20 mouse cellular contexts compared by ENCODE assay signal in the genomic region with DNA sequence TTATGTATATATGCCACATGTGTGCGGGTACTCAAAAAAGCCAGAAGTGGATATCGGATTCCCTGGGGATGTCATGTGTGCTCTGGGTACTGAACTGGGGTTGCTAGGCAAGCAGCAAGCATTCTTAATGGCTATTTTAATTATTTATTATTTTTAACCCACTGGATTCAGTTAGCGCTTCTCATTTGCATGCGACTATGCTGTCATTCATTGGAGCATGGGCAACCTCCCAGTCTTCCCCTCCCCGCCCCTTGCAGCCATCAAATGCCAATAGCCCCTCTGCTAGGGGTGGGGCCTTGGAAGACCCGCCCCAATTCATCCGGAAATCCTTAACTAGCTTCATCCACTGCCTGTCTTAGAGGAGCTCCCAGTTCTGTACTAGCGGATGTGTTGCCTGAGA. TPM values are rescaled to one million over a fixed set of nuclear protein-coding genes. Genes with fewer than 3 reads are reported as not detected.
DNase-seq lines count a peak whose midpoint lies in the region; ATAC-seq and TF ChIP-seq lines count a peak whose summit lies in the region.
"Had no signal": no experiment of that assay in that cellular context is flagged by ENCODE, and none has a peak within 500 bp of the region (broad histone marks: within the 10 kb centered on the region; RNA-seq: fewer than 3 reads in every experiment).

No protein-coding gene starts in this region.

- no peaks in the 10 kb centered on the region for H3K27me3 ChIP-seq in forebrain, embryonic 14.5 days (replicated peaks; ENCODE audit: control insufficient read depth, insufficient read depth, low read length)
- no peaks in the 10 kb centered on the region for H3K27me3 ChIP-seq in forebrain, embryonic 11.5 days (ENCODE audit: control insufficient read depth, insufficient read depth, low read length)
- no peaks in the 10 kb centered on the region for H3K27me3 ChIP-seq in hindbrain, embryonic 16.5 days (replicated peaks; ENCODE audit: control insufficient read depth, insufficient read depth, low read length)
- no peaks in the 10 kb centered on the region for H3K27me3 ChIP-seq in midbrain, postnatal 0 days (ENCODE audit: insufficient read depth, low read length)
- H3K27me3 ChIP-seq: embryonic facial prominence, embryonic 12.5 days; kidney, embryonic 15.5 days had no signal

- ATAC-seq in forebrain, embryonic 14.5 days, result no peak
- no peak for ATAC-seq in forebrain, embryonic 11.5 days (replicated peaks; ENCODE audit: low FRiP score)
- ATAC-seq in hindbrain, embryonic 16.5 days, result peak; percentile 45; the same call in 1 of the 2 replicates
- ATAC-seq in midbrain, postnatal 0 days (ENCODE audit: low FRiP score), result peak; percentile 65

- H3K9ac ChIP-seq in forebrain, embryonic 14.5 days (ENCODE audit: low read length), result no peak overlapping the region
- H3K9ac ChIP-seq in forebrain, embryonic 11.5 days (ENCODE audit: low read length), result no peak overlapping the region
- no peak overlapping the region for H3K9ac ChIP-seq in hindbrain, embryonic 16.5 days (ENCODE audit: low read depth, low read length)
- no peak overlapping the region for H3K9ac ChIP-seq in midbrain, postnatal 0 days (replicated peaks; ENCODE audit: low read length, poor library complexity, severe bottlenecking)
- H3K9ac ChIP-seq: embryonic facial prominence, embryonic 12.5 days; kidney, embryonic 15.5 days; lung, embryonic 14.5 days had no signal

- no peaks in the 10 kb centered on the region for H3K9me3 ChIP-seq in forebrain, embryonic 14.5 days (replicated peaks; ENCODE audit: control insufficient read depth, low read length)
- no peaks in the 10 kb centered on the region for H3K9me3 ChIP-seq in forebrain, embryonic 11.5 days (ENCODE audit: control insufficient read depth, low read length)
- no peaks in the 10 kb centered on the region for H3K9me3 ChIP-seq in hindbrain, embryonic 16.5 days (ENCODE audit: control insufficient read depth, low read length)
- no peaks in the 10 kb centered on the region for H3K9me3 ChIP-seq in midbrain, postnatal 0 days (ENCODE audit: low read length)
- H3K9me3 ChIP-seq: embryonic facial prominence, embryonic 12.5 days; kidney, embryonic 15.5 days had no signal

- peak; percentile 3 for DNase-seq in forebrain, embryonic 14.5 days (ENCODE audit: low spot score)
- DNase-seq in forebrain, embryonic 11.5 days (ENCODE audit: low spot score), result no peak
- peak; percentile 7 for DNase-seq in ES-CJ7 (ENCODE audit: low read depth, low spot score)
- DNase-seq in midbrain, postnatal 0 days (ENCODE audit: low spot score), result peak; percentile 32
- no peak for DNase-seq in left cerebral cortex, adult 18-20 months (ENCODE audit: low spot score in 2 of 2)
- DNase-seq in spleen, adult 12 weeks (ENCODE audit: low spot score), result no peak
- DNase-seq in thymus, postnatal 10 days (ENCODE audit: low spot score in 2 of 2), result no peak
- DNase-seq: adrenal gland, adult 8-10 months; cerebellum, adult 11-12 months; gastrocnemius, postnatal 14 days; heart, postnatal 14 days; liver; lung, embryonic 14.5 days; lung, postnatal 4 days had no signal

- 77% methylated on average over 8 of the region's 8 CpGs for WGBS in forebrain, embryonic 14.5 days
- 88% methylated on average over 8 of the region's 8 CpGs for WGBS in forebrain, embryonic 11.5 days
- WGBS in hindbrain, embryonic 16.5 days, result 68% methylated on average over 8 of the region's 8 CpGs
- 69% methylated on average over 8 of the region's 8 CpGs for WGBS in midbrain, postnatal 0 days

- no peak overlapping the region for H3K27ac ChIP-seq in forebrain, embryonic 14.5 days (ENCODE audit: low read depth, low read length)
- no peak overlapping the region for H3K27ac ChIP-seq in forebrain, embryonic 11.5 days (ENCODE audit: low read depth, low read length)
- no peak overlapping the region for H3K27ac ChIP-seq in hindbrain, embryonic 16.5 days (ENCODE audit: low read depth, low read length)
- no peak overlapping the region for H3K27ac ChIP-seq in midbrain, postnatal 0 days (ENCODE audit: low read depth, low read length)
- H3K27ac ChIP-seq: embryonic facial prominence, embryonic 12.5 days; kidney, embryonic 15.5 days had no signal

- no peak overlapping the region for H3K4me3 ChIP-seq in forebrain, embryonic 14.5 days (ENCODE audit: low read depth, low read length)
- H3K4me3 ChIP-seq in forebrain, embryonic 11.5 days (ENCODE audit: low read depth, low read length), result no peak overlapping the region
- H3K4me3 ChIP-seq in hindbrain, embryonic 16.5 days (ENCODE audit: low read length), result no peak overlapping the region
- no peak overlapping the region for H3K4me3 ChIP-seq in midbrain, postnatal 0 days (ENCODE audit: low read depth, low read length)
- H3K4me3 ChIP-seq: embryonic facial prominence, embryonic 12.5 days; kidney, embryonic 15.5 days had no signal

- H3K4me1 ChIP-seq in forebrain, embryonic 14.5 days (ENCODE audit: control insufficient read depth, insufficient read depth, low read length), result no peaks in the 10 kb centered on the region
- no peaks in the 10 kb centered on the region for H3K4me1 ChIP-seq in forebrain, embryonic 11.5 days (replicated peaks; ENCODE audit: control insufficient read depth, insufficient read depth, low read length)
- H3K4me1 ChIP-seq in hindbrain, embryonic 16.5 days (ENCODE audit: control insufficient read depth, insufficient read depth, low read depth, low read length), result no peaks in the 10 kb centered on the region
- no peaks in the 10 kb centered on the region for H3K4me1 ChIP-seq in midbrain, postnatal 0 days (ENCODE audit: insufficient read depth, low read length)

- no peak for TF ChIP-seq CTCF in midbrain, postnatal 0 days (IDR thresholded peaks at IDR 0.05)

- no peaks in the 10 kb centered on the region for H3K36me3 ChIP-seq in forebrain, embryonic 14.5 days (ENCODE audit: control insufficient read depth, insufficient read depth, low read length)
- no peaks in the 10 kb centered on the region for H3K36me3 ChIP-seq in forebrain, embryonic 11.5 days (ENCODE audit: control insufficient read depth, insufficient read depth, low read length)
- H3K36me3 ChIP-seq in hindbrain, embryonic 16.5 days (ENCODE audit: control insufficient read depth, insufficient read depth, low read length), result no peaks in the 10 kb centered on the region
- no peaks in the 10 kb centered on the region for H3K36me3 ChIP-seq in midbrain, postnatal 0 days (ENCODE audit: insufficient read depth, low read length)
- H3K36me3 ChIP-seq: embryonic facial prominence, embryonic 12.5 days; kidney, embryonic 15.5 days had no signal

- no peak overlapping the region for H3K4me2 ChIP-seq in forebrain, embryonic 14.5 days (ENCODE audit: low read length)
- no peak overlapping the region for H3K4me2 ChIP-seq in forebrain, embryonic 11.5 days (ENCODE audit: low read depth, low read length, severe bottlenecking)
- H3K4me2 ChIP-seq in hindbrain, embryonic 16.5 days (ENCODE audit: low read length), result no peak overlapping the region
- H3K4me2 ChIP-seq in midbrain, postnatal 0 days (ENCODE audit: low read depth, low read length, poor library complexity, severe bottlenecking), result no peak overlapping the region
- H3K4me2 ChIP-seq: embryonic facial prominence, embryonic 12.5 days; kidney, embryonic 15.5 days; lung, embryonic 14.5 days had no signal

RNA-seq across cellular contexts. Expression of gene Itgb2l, which starts 2.5 kb away (rescaled TPM):
- 0.06 TPM in 1 of 2 replicates, not detected in the other for polyA plus RNA-seq in forebrain, embryonic 14.5 days (2014; fragmentation: Nextera tagmentation; extraction: Ambion mirVana)
- not detected in 2 replicates for polyA plus RNA-seq in forebrain, embryonic 11.5 days (2014; fragmentation: Nextera tagmentation; extraction: Ambion mirVana)
- 0.09 and 0.11 TPM in 2 replicates for polyA plus RNA-seq in hindbrain, embryonic 16.5 days (2015; fragmentation: Nextera tagmentation; extraction: Ambion mirVana)
- total RNA-seq in midbrain, postnatal 0 days (2014; rRNA removed), result not detected in 2 replicates
- polyA plus RNA-seq in midbrain, postnatal 0 days (2015; fragmentation: Nextera tagmentation; extraction: Ambion mirVana), result 0.53 TPM in 1 of 2 replicates, not detected in the other
- not detected for total RNA-seq in left cerebral cortex, adult 18-20 months (2021)
- total RNA-seq: adrenal gland, adult 8-10 months; gastrocnemius, postnatal 14 days; heart, postnatal 14 days; layer of hippocampus, postnatal 25 days; left cerebral cortex, postnatal 36 days had no signal
- polyA plus RNA-seq: frontal cortex, adult 2 months had no signal

RNA-seq across cellular contexts. Expression of gene Pcp4, which starts 26.5 kb away (rescaled TPM):
- polyA plus RNA-seq in forebrain, embryonic 14.5 days (2014; fragmentation: Nextera tagmentation; extraction: Ambion mirVana), result 204 and 211 TPM in 2 replicates
- 7.5 and 9.4 TPM in 2 replicates for polyA plus RNA-seq in forebrain, embryonic 11.5 days (2014; fragmentation: Nextera tagmentation; extraction: Ambion mirVana)
- 418 and 494 TPM in 2 replicates for polyA plus RNA-seq in hindbrain, embryonic 16.5 days (2015; fragmentation: Nextera tagmentation; extraction: Ambion mirVana)
- 333 and 361 TPM in 2 replicates for total RNA-seq in midbrain, postnatal 0 days (2014; rRNA removed)
- polyA plus RNA-seq in midbrain, postnatal 0 days (2015; fragmentation: Nextera tagmentation; extraction: Ambion mirVana), result 687 and 775 TPM in 2 replicates
- total RNA-seq in left cerebral cortex, adult 18-20 months (2021), result 100 to 1,000 TPM; 432 to 480 TPM

Comparison
In these comparisons a context has a peak if more than half of its experiments do, and no peak if none do; other contexts are left out.
1. DNase-seq: peak in forebrain, embryonic 14.5 days (single experiment), ES-CJ7 (single experiment) and midbrain, postnatal 0 days (single experiment); none in forebrain, embryonic 11.5 days (single experiment), left cerebral cortex, adult 18-20 months (0 of 2), spleen, adult 12 weeks (single experiment) and thymus, postnatal 10 days (0 of 2).
2. RNA of gene Pcp4, which starts 26.5 kb away (polyA plus RNA-seq): 687 to 775 TPM in midbrain, postnatal 0 days, 418 to 494 TPM in hindbrain, embryonic 16.5 days and 204 to 211 TPM in forebrain, embryonic 14.5 days; 7.5 to 9.4 TPM in forebrain, embryonic 11.5 days; every median in the first group is over 10 times any median in the second.
3. ATAC-seq: peak in hindbrain, embryonic 16.5 days (single experiment) and midbrain, postnatal 0 days (single experiment); none in forebrain, embryonic 14.5 days (single experiment) and forebrain, embryonic 11.5 days (single experiment).